Mouse (Mus musculus): Measurements from ENCODE around the gene C1qtnf7. TPM values are rescaled to one million over a fixed set of nuclear protein-coding genes. Genes with fewer than 3 reads are reported as not detected.

Gene C1qtnf7
- total RNA-seq, 2 experiments from 2014 or later = 2.0 to 2.1 TPM

DNA sequence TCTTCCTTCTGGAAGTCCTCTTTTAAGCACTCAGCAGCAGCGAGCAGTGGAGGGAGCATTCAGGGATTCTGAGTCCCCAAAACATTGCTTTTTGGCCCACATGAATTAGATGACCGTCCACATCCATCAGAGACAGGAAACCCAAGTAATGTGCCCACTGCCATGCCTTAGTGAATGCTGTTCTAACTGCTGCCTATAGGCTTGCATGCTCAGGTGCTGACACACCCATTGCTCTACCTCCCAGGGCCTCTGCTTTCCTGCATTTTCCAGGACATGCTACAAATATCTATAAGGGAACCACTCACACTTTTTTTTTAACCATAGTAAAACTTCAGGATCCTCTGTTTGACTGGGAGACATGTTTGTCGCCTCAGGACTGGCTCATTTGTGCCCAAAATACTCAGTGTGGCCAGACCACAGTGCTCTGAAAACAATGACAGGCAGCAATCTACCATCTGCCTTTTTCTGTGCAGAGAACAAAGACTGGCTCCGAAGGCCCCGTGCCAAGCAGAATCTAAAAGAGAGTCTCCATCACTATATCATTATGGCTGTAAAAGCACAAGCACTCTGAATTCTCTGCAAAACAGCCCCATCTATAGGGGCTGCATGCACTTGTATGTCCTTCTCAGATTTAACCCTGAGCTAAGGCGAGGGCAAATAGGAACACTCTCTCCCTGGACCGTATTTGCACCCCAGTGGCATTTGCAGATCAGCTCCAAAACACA is 106.4 kb downstream of the C1qtnf7 start:
- no peak for DNase-seq

DNA sequence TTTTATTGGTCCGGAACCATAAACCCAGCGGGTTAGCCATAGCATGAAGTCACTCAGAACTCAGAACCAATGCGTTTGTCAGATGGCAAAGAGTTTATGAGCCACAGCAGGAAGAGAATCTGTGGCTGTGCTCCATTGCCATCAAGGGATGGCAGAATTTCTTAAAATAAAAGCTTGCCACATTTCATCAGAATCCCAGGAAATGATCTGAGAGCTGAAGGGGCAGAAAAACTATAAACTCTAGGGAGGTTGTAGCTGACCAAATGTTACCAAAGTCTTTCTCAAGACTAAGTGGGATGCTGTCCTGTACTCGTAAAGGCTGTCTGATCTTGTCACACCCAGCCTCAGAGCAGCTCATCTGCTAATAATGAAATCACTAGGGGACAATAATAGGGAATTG is 110.1 kb downstream of the C1qtnf7 start:
- no peak for DNase-seq

DNA sequence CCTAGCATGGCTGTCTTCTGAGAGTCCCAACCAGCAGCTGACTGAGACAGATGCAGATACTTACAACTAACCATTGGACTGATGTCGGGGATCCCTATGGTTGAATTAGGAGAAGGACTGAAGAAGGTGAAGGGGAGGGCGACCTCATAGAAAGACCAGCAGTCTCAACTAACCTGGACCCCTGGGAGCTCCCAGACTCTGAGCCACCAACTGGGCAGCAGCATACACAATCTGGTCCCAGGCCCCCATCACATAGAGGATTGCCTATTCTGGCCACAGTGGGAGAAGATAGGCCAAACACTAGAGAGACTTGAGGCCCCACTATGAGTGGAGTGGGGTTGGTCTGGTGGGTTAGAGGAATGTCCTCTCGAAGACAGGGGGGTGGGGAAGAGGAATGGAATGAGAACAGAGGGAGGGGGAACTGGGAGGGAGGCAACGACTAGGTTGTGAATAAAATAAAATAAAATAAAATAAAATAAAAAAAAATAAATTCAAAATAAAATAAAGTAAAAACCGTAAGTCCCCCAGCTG is 118.8 kb downstream of the C1qtnf7 start:
- DNase-seq = no peak

DNA sequence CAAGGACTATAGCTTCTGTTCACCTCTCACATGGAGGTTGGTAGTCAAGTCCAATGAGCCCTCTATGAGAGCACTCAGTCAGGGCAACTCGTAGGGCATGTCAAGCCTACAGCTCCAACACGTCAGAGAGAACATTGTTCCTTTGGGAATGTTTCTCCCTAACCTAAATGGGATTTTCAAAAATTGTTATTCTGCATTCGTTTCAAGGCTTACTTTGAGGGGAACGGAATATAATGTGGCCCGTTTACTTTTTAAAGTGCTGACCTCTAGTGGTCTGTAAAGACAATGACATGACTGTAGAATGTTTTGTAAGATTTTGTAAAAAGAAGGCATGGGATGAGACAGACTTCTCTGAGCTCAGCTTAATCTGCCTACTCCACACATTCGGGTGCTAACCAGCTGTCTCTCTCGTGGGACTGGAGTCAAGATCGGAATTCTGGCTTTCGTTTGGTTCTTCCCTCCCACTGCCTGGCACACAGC is 119.3 kb downstream of the C1qtnf7 start:
- no peak for DNase-seq

DNA sequence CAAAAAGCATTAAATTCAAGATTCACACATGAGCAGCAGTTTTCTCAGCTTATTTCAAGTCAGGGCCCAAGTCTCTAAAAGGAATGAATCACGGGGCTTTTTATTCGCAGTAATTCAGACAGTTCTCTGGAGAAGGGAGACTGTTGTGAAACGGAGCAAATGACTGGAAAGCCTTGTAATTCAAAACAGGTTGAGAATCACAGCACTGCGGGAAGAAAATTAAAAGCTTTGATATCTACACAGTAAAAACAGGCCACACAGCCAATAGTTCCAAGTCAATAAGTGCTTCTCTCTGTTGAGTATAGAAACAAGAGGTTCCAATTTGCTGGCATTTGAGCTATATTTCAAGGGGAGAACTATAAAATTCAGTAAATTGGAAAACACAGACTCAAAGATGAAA is 129.7 kb downstream of the C1qtnf7 start:
- DNase-seq = no peak

DNA sequence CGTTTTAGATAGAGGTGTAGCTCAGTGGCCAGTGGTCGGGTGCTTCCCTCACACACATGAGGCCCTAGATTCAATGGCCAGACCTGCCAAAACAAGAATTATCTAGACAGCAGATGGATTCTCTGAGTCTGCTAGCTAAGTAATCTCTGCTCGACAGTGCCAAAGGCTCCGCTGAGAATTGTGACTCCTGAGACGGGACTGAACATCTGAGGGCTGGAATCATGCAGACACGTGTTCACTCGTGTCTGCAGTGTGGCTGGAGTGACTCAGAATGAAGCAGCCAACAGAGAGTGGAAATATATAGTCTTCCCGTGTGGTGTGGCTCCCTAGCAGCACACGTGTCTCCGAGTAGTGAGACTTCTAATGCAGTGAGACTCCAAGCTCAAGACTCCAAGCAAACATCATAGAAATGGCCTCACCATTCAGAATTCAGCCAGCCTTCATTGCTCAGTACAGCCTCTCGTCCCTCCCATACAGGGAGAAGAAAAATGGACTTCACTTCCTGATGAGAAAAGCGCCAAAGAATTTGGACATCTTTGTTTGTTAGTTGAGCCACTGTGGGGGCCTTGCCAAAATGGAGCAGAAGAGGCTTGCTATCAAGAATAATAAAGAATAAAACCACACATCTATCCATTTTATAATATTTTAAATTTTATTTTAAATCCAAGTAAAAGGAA is 131.9 kb downstream of the C1qtnf7 start:
- DNase-seq = no peak

DNA sequence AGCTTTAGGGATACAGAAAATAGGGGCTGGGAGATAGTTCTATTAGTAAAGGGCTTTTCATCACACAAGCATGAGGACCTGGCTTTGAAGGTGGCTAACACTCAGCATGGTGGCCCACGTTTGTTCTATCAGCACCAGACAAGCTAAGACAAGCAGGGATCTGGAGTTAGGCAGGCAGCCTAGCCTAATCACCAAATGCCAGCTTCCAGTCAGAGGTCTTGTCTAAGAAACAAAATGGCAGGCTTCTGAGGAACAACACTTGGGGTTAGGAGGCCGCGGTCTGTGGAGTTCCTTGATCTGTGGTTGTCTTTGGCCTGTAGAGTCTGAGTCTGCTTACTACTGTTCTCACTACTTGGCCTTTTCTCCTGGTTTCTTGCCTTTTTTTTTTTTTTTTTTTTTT is 146.2 kb downstream of the C1qtnf7 start:
- no peak for DNase-seq

DNA sequence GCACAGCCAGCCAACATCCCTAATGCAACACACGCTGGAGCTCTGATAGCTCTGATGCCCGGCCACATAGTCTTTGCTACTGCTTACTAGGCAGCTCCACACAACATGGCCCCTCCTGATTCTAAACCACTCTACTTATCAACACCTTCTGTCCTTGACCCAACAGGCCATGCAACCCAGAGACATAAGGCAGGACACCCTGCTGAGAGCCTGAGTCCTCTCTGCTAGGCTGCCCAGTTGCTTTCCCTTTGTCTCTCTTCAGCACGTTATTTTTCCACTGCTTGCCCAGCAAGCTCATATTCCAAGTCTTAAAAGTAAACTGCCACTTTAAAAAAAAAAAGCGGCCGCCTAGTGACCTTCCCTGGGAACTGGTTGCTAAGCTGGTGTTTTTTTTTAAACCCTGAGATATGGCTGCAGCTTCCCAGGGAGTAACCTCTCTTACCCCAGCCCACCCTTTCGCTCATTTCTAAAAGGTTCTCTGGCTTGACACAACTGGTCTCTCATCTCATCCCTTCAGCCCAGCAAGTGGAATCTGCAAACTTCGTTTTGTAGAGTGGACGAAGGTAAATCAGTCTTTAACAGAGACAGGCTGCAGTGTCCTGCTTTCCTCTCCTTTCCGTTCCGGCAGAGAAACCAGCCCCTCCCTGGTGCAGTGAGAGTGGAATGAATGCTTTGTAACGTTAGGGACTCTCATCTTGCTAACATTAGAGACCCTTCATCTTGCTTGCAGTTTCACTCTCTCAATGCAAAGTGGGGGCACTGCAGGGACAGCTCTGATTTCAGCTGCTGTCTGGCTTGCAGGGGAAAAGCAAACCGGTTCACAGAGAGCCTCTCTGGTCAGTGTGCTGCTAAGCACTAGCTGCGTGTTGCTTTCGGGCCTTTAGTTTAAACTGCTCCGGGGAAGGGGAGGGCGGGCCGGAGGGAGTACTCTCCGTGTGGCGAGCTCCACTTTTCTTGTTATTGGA is 146.9 kb downstream of the C1qtnf7 start, which contains the start of gene Cc2d2a:
TSS of gene Cc2d2a (plus strand) at position 350 of the 965 bp plus-strand sequence.
- DNase-seq = peak; percentile 29

DNA sequence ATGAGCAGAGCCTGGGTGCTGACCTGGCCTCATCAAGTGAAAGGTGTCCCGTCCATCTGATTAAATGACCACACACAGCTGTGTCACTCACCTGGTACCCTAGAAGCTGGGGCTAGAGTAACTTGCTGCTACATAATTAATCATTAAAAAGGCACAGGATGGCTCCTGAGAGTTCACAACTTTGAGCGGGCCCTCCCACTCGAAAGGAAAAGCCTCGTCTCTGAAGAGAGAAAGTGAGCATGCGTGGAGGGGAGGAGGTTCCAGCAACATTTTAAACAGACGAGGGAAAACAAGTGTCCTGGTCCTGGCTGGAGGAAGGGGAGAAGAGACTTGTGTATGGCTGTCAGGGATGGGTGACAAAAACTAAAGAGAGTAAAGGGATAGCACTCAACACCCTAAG is 148.2 kb downstream of the C1qtnf7 start:
- DNase-seq = no peak

DNA sequence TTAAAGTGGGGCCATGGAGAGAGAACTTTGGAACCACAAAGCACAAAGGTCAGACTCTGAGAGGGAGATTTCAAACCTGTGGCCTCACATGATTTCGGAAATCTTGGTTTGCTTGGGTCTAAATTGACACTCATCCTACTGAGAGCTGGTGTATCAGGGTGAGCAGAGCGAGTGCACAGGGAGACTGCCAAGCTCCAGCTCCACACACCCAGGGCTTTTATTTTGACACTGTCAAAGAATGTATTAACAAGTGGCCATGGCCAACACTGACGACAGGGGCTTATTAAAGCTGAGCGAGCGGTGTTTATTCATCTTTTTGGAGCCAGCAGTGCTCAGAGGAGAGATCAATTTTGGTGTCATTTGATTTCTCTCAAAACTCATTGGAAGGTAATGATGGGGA is 149.8 kb downstream of the C1qtnf7 start:
- DNase-seq = peak; percentile 37

Other genes with a start within 250 kb of the C1qtnf7 start
- 10 to 100 TPM; 10.8 to 13.8 TPM for gene Cc2d2a, start 146.8 kb downstream of the C1qtnf7 start, total RNA-seq (2021)